Mouse (Mus musculus) intestine, postnatal 0 days (tissue): ENCODE data around the gene Eda. TPM values are rescaled to one million over a fixed set of nuclear protein-coding genes. Genes with fewer than 3 reads are reported as not detected.
"Not testable (repeated sequence)": the region's sequence is repeated elsewhere in the genome, so short reads cannot be mapped to it uniquely, and the experiment has no call there.

Experiments
- ATAC-seq: fragments of 200-750 bp; cut with Nextera tagmentation; 2 replicates; pipeline ENCODE4 v1.8.0; 2017; ENCODE audit warnings: mild to moderate bottlenecking, moderate TSS enrichment, moderate library complexity
- H3K27ac ChIP-seq: fragments of 300-500 bp; sonication (generic); 2 replicates; pipeline ENCODE4 v1.5.1; 2014; ENCODE audit warnings: mild to moderate bottlenecking, low read depth, low read length, moderate library complexity
- H3K27me3 ChIP-seq: fragments of 300-500 bp; sonication (generic); replicated peaks from 2 replicates; pipeline ENCODE4 v1.6.1; 2014; ENCODE audit warnings: low read length, mixed read lengths; ENCODE audit not compliant: control insufficient read depth, insufficient read depth
- H3K36me3 ChIP-seq: fragments of 300-500 bp; sonication (generic); 2 replicates; pipeline ENCODE4 v1.6.1; 2014; ENCODE audit warnings: mild to moderate bottlenecking, moderate library complexity; ENCODE audit not compliant: control insufficient read depth, insufficient read depth
- H3K4me1 ChIP-seq: fragments of 300-500 bp; sonication (generic); replicated peaks from 2 replicates; pipeline ENCODE4 v1.6.1; 2014; ENCODE audit warnings: antibody characterized with exemption, low read length, mixed read lengths; ENCODE audit not compliant: control insufficient read depth, insufficient read depth
- H3K4me2 ChIP-seq: fragments of 300-500 bp; sonication (generic); replicated peaks from 2 replicates; pipeline ENCODE4 v1.6.1; 2014; ENCODE audit warnings: low read depth, mild to moderate bottlenecking, moderate library complexity
- H3K4me3 ChIP-seq: fragments of 300-500 bp; sonication (generic); 2 replicates; pipeline ENCODE4 v1.5.1; 2014; ENCODE audit warnings: low read depth, low read length
- H3K9ac ChIP-seq: fragments of 300-500 bp; sonication (generic); 2 replicates; pipeline ENCODE4 v1.6.1; 2014; ENCODE audit warnings: mild to moderate bottlenecking, low read depth, low read length
- H3K9me3 ChIP-seq: fragments of 300-500 bp; sonication (generic); 2 replicates; pipeline ENCODE4 v1.6.1; 2016; ENCODE audit warnings: mixed run types; ENCODE audit not compliant: control insufficient read depth
- CTCF ChIP-seq: sonication (generic); IDR thresholded peaks from 2 replicates; pipeline ENCODE4 v1.5.1; 2016; ENCODE audit warnings: low read depth, mild to moderate bottlenecking, control low read depth, antibody characterized with exemption, moderate library complexity
- WGBS: fragments of 180-500 bp; shearing (Covaris S2); extraction: QIAGEN DNeasy Blood & Tissue Kit; methylation state at CpG from one replicate; pipeline ENCODE4 v1.1.7; 2014; 5-methylcytosine and 5-hydroxymethylcytosine counted together
- microRNA counts: library from miRNA; unstranded; fragments of <30 nt; microRNA quantifications from one replicate; lab custom pipeline; 2016
- microRNA-seq: library from miRNA; unstranded; fragments of <30 nt; microRNA quantifications from one replicate; pipeline ENCODE4, GENCODE M21; 2016
- polyA plus RNA-seq: library from polyadenylated mRNA; unstranded; fragments of >200 nt; fragmentation: Nextera tagmentation; extraction: Ambion mirVana; gene quantifications from 2 replicates; pipeline ENCODE4 v1.2.1, GENCODE M21; 2015

The Eda gene
- polyA plus RNA-seq, 1 experiment from 2014 or later = 0.40 TPM

- Histone ChIP-seq H3K9ac (no peak overlapping the region), H3K36me3 (no peaks in the 10 kb centered on the region), H3K4me1 (no peaks in the 10 kb centered on the region), H3K27me3 (no peaks in the 10 kb centered on the region), H3K4me3 (no peak overlapping the region), H3K4me2 (no peak overlapping the region), H3K27ac (no peak overlapping the region), H3K9me3 (no peaks in the 10 kb centered on the region)
- no peak for ATAC-seq
- TF ChIP-seq CTCF = no peak
These were observed 425.5 kb downstream of the Eda start for GRCm38 (mm10) chrX:100400900-100401299.

GRCm38 (mm10) chrX:100401657-100402056, 426.3 kb downstream of the Eda start:
- no peak for ATAC-seq
- no peak for TF ChIP-seq CTCF
- no peak overlapping the region for H3K4me2 ChIP-seq
- no peaks in the 10 kb centered on the region for H3K27me3 ChIP-seq
- H3K4me3 ChIP-seq = no peak overlapping the region
- no peaks in the 10 kb centered on the region for H3K36me3 ChIP-seq
- H3K9me3 ChIP-seq = no peaks in the 10 kb centered on the region
- WGBS = 80% methylated on average over 5 of the region's 5 CpGs
- H3K4me1 ChIP-seq = no peaks in the 10 kb centered on the region
- H3K9ac ChIP-seq = no peak overlapping the region
- H3K27ac ChIP-seq = no peak overlapping the region

- no peak for TF ChIP-seq CTCF
- 50% methylated on average over 1 of the region's 1 CpGs for WGBS
- Histone ChIP-seq H3K4me3 (no peak overlapping the region), H3K4me2 (no peak overlapping the region), H3K36me3 (no peaks in the 10 kb centered on the region), H3K9ac (no peak overlapping the region), H3K27ac (no peak overlapping the region), H3K4me1 (no peaks in the 10 kb centered on the region), H3K9me3 (no peaks in the 10 kb centered on the region), H3K27me3 (no peaks in the 10 kb centered on the region)
- ATAC-seq = no peak
These were observed 433.8 kb downstream of the Eda start for GRCm38 (mm10) chrX:100409245-100409644.

- Histone ChIP-seq H3K27ac (no peak within 1 kb of the TSS), H3K36me3 (no peaks in the 10 kb centered on the region), H3K9me3 (no peaks in the 10 kb centered on the region), H3K4me1 (no peaks in the 10 kb centered on the region), H3K9ac (no peak within 1 kb of the TSS), H3K4me2 (no peak within 1 kb of the TSS), H3K4me3 (no peak within 1 kb of the TSS), H3K27me3 (no peaks in the 10 kb centered on the region)
- 91% methylated on average over 21 of the region's 21 CpGs for WGBS
- ATAC-seq = no peak
- no peak for TF ChIP-seq CTCF
These were observed 453.3 kb downstream of the Eda start, which contains the start of gene Otud6a for GRCm38 (mm10) chrX:100428693-100429092. Gene Otud6a (plus strand): TSS chrX:100429013.

- no peak overlapping the region for H3K27ac ChIP-seq
- ATAC-seq = no peak
These were observed 456.9 kb downstream of the Eda start for GRCm38 (mm10) chrX:100432311-100432710.

GRCm38 (mm10) chrX:100442617-100443016, 467.2 kb downstream of the Eda start, which contains the start of gene Awat2:
Gene Awat2 (minus strand): TSS chrX:100442717.
- H3K4me3 ChIP-seq, H3K9ac ChIP-seq, H3K27me3 ChIP-seq, H3K9me3 ChIP-seq, H3K27ac ChIP-seq, ATAC-seq, H3K36me3 ChIP-seq, H3K4me2 ChIP-seq, H3K4me1 ChIP-seq: not testable (repeated sequence)
- 100% methylated on average over 2 of the region's 2 CpGs for WGBS

More at GRCm38 (mm10) chrX:100432311-100432710, 456.9 kb downstream of the Eda start:
- TF ChIP-seq CTCF = no peak
- H3K4me1 ChIP-seq = no peaks in the 10 kb centered on the region
- no peaks in the 10 kb centered on the region for H3K9me3 ChIP-seq
- H3K4me3 ChIP-seq = no peak overlapping the region
- no peak overlapping the region for H3K4me2 ChIP-seq
- no peak overlapping the region for H3K9ac ChIP-seq
- WGBS = 50% methylated on average over 3 of the region's 3 CpGs
- no peaks in the 10 kb centered on the region for H3K36me3 ChIP-seq
- no peaks in the 10 kb centered on the region for H3K27me3 ChIP-seq

- WGBS = 88% methylated on average over 7 of the region's 7 CpGs
- Histone ChIP-seq H3K27ac (no peak overlapping the region), H3K4me1 (no peaks in the 10 kb centered on the region), H3K36me3 (no peaks in the 10 kb centered on the region), H3K9me3 (no peaks in the 10 kb centered on the region), H3K27me3 (no peaks in the 10 kb centered on the region), H3K4me2 (no peak overlapping the region), H3K4me3 (no peak overlapping the region), H3K9ac (no peak overlapping the region)
- ATAC-seq = no peak
- TF ChIP-seq CTCF = no peak
These were observed 468.1 kb downstream of the Eda start for GRCm38 (mm10) chrX:100443532-100443931.

MicroRNAs within 50 kb of the gene (microRNA counts, 519-probe panel; counts per million panel counts)
- microRNA mmu-miR-676 (lab: Ali Mortazavi, UCI) = 3,022 counts per million, percentile 33 among the panel's probes with 10 or more counts

Small RNA genes lying within 50 kb of the gene (microRNA-seq; reads per million reads assigned to microRNA genes)
- gene Mir676 = 174 reads per million, percentile 54 among the genes with 10 or more reads in this experiment

Other genes starting within 250 kb of the Eda start
- gene Tmem28, start 154.6 kb upstream of the Eda start, polyA plus RNA-seq = 0.07 and 0.09 TPM in 2 replicates